Mouse (Mus musculus): ENCODE measurements around the gene Gm49387.

- TF ChIP-seq FLI1 (IDR thresholded peaks at IDR 0.05; ENCODE audit: low read length), result no peak
- no peak for TF ChIP-seq GATA1 (IDR thresholded peaks at IDR 0.05; ENCODE audit: borderline replicate concordance, low read length)
Measured at GRCm38 (mm10) chr14:31591243-31591642, 49.4 kb downstream of the Gm49387 start, which contains the start of gene Colq.

All from megakaryocyte, embryonic 14.5 days (primary cell).